In genomic region chr4:48791096-48791495, GRCm38 (mm10) we compare ENCODE assay signal across 13 mouse cellular contexts.
"Had no signal": no experiment of that assay in that cellular context is flagged by ENCODE, and none has a peak within 500 bp of the region (broad histone marks: within the 10 kb centered on the region; RNA-seq: fewer than 3 reads in every experiment).

No protein-coding gene starts in this region.

- DNase-seq: kidney, postnatal 25 days; liver, embryonic 13.5 days; lung, adult 18-20 months; lung, postnatal 36 days; right cerebral cortex, adult 18-20 months; right cerebral cortex, postnatal 25 days; thymus, adult 2 months; thymus, postnatal 25 days had no signal

- H3K9ac ChIP-seq: limb, embryonic 15.5 days; liver, embryonic 13.5 days; midbrain, embryonic 13.5 days; neural tube, embryonic 15.5 days; stomach, embryonic 15.5 days had no signal

- H3K4me1 ChIP-seq: limb, embryonic 15.5 days; liver, embryonic 13.5 days; midbrain, embryonic 13.5 days; neural tube, embryonic 15.5 days; stomach, embryonic 15.5 days had no signal

- H3K9me3 ChIP-seq: limb, embryonic 15.5 days; liver, embryonic 13.5 days; midbrain, embryonic 13.5 days; neural tube, embryonic 15.5 days; stomach, embryonic 15.5 days had no signal

- H3K4me3 ChIP-seq: limb, embryonic 15.5 days; liver, embryonic 13.5 days; midbrain, embryonic 13.5 days; neural tube, embryonic 15.5 days; stomach, embryonic 15.5 days had no signal

- H3K27ac ChIP-seq: limb, embryonic 15.5 days; liver, embryonic 13.5 days; midbrain, embryonic 13.5 days; neural tube, embryonic 15.5 days; stomach, embryonic 15.5 days had no signal

- H3K27me3 ChIP-seq: limb, embryonic 15.5 days; liver, embryonic 13.5 days; midbrain, embryonic 13.5 days; neural tube, embryonic 15.5 days; stomach, embryonic 15.5 days had no signal

- H3K4me2 ChIP-seq: limb, embryonic 15.5 days; liver, embryonic 13.5 days; midbrain, embryonic 13.5 days; neural tube, embryonic 15.5 days; stomach, embryonic 15.5 days had no signal

- ATAC-seq: lung, postnatal 0 days; midbrain, embryonic 13.5 days had no signal

- H3K36me3 ChIP-seq: limb, embryonic 15.5 days; liver, embryonic 13.5 days; midbrain, embryonic 13.5 days; neural tube, embryonic 15.5 days; stomach, embryonic 15.5 days had no signal
